Mouse (Mus musculus): Measurements from ENCODE around the gene Itih3. TPM values are rescaled to one million over a fixed set of nuclear protein-coding genes. Genes with fewer than 3 reads are reported as not detected.
A peak's percentile ranks its signal among the peaks of the same experiment; 100 is the strongest.

Itih3 gene
- polyA plus RNA-seq, 1 experiment from 2014 or later, result 0.53 TPM

GRCm38 (mm10) chr14:30925492-30925891 lies 1.9 kb upstream of the Itih3 start:
- no peaks in the 10 kb centered on the region for H3K9me3 ChIP-seq (replicated peaks; ENCODE audit: low read length)
- H3K4me3 ChIP-seq (replicated peaks; ENCODE audit: low read depth, low read length), result no peak overlapping the region
- no peak overlapping the region for H3K4me2 ChIP-seq (ENCODE audit: low read length)
- WGBS, result 85% methylated on average over 3 of the region's 3 CpGs
- no peak overlapping the region for H3K27ac ChIP-seq
- no peak for TF ChIP-seq CTCF (IDR thresholded peaks at IDR 0.05; ENCODE audit: low read depth)
- no peak overlapping the region for H3K9ac ChIP-seq (ENCODE audit: low read depth, low read length)
- no peak for ATAC-seq (replicated peaks; ENCODE audit: low FRiP score, low read depth)
- H3K36me3 ChIP-seq (ENCODE audit: insufficient read depth, low read length), result no peaks in the 10 kb centered on the region
- no peaks in the 10 kb centered on the region for H3K4me1 ChIP-seq (replicated peaks; ENCODE audit: insufficient read depth, low read length)
- DNase-seq (ENCODE audit: low spot score), result no peak
- H3K27me3 ChIP-seq (ENCODE audit: insufficient read depth, low read length), result no peaks in the 10 kb centered on the region

GRCm38 (mm10) chr14:30922053-30922670 lies 1.4 kb downstream of the Itih3 start:
- no peaks in the 10 kb centered on the region for H3K36me3 ChIP-seq (ENCODE audit: insufficient read depth, low read length)
- H3K4me3 ChIP-seq (replicated peaks; ENCODE audit: low read depth, low read length), result no peak overlapping the region
- ATAC-seq (replicated peaks; ENCODE audit: low FRiP score, low read depth), result no peak
- H3K9ac ChIP-seq (ENCODE audit: low read depth, low read length), result no peak overlapping the region
- no peaks in the 10 kb centered on the region for H3K4me1 ChIP-seq (replicated peaks; ENCODE audit: insufficient read depth, low read length)
- no peak overlapping the region for H3K27ac ChIP-seq
- 57% methylated on average over 8 of the region's 8 CpGs for WGBS
- H3K9me3 ChIP-seq (replicated peaks; ENCODE audit: low read length), result no peaks in the 10 kb centered on the region
- DNase-seq (ENCODE audit: low spot score), result no peak
- H3K27me3 ChIP-seq (ENCODE audit: insufficient read depth, low read length), result no peaks in the 10 kb centered on the region
- TF ChIP-seq CTCF (IDR thresholded peaks at IDR 0.05; ENCODE audit: low read depth), result no peak
- no peak overlapping the region for H3K4me2 ChIP-seq (ENCODE audit: low read length)

GRCm38 (mm10) chr14:30916516-30916915 lies 7.0 kb downstream of the Itih3 start:
- no peak for ATAC-seq (replicated peaks; ENCODE audit: low FRiP score, low read depth)
- 78% methylated on average over 1 of the region's 1 CpGs for WGBS

GRCm38 (mm10) chr14:30913404-30913803 lies 10.2 kb downstream of the Itih3 start:
- DNase-seq (ENCODE audit: low spot score) (no peak), ATAC-seq (replicated peaks; ENCODE audit: low FRiP score, low read depth) (no peak)
- Histone ChIP-seq H3K4me3 (replicated peaks; ENCODE audit: low read depth, low read length) (no peak overlapping the region), H3K9ac (ENCODE audit: low read depth, low read length) (no peak overlapping the region), H3K4me1 (replicated peaks; ENCODE audit: insufficient read depth, low read length) (0 out of 2 replicates have a peak, but pooled peaks cover 5% of the 10 kb centered on the region), H3K27ac (no peak overlapping the region), H3K4me2 (ENCODE audit: low read length) (no peak overlapping the region), H3K36me3 (ENCODE audit: insufficient read depth, low read length) (no peaks in the 10 kb centered on the region), H3K9me3 (replicated peaks; ENCODE audit: low read length) (no peaks in the 10 kb centered on the region), H3K27me3 (ENCODE audit: insufficient read depth, low read length) (no peaks in the 10 kb centered on the region)
- TF ChIP-seq CTCF (IDR thresholded peaks at IDR 0.05; ENCODE audit: low read depth), result no peak
- 68% methylated on average over 5 of the region's 5 CpGs for WGBS

More at GRCm38 (mm10) chr14:30916516-30916915, 7.0 kb downstream of the Itih3 start:
- TF ChIP-seq CTCF (IDR thresholded peaks at IDR 0.05; ENCODE audit: low read depth), result no peak
- H3K4me3 ChIP-seq (replicated peaks; ENCODE audit: low read depth, low read length), result no peak overlapping the region
- no peaks in the 10 kb centered on the region for H3K9me3 ChIP-seq (replicated peaks; ENCODE audit: low read length)
- no peak overlapping the region for H3K4me2 ChIP-seq (ENCODE audit: low read length)
- DNase-seq (ENCODE audit: low spot score), result no peak
- no peaks in the 10 kb centered on the region for H3K36me3 ChIP-seq (ENCODE audit: insufficient read depth, low read length)
- no peak overlapping the region for H3K9ac ChIP-seq (ENCODE audit: low read depth, low read length)
- H3K27ac ChIP-seq, result no peak overlapping the region
- 0 out of 2 replicates have a peak, but pooled peaks cover 5% of the 10 kb centered on the region for H3K4me1 ChIP-seq (replicated peaks; ENCODE audit: insufficient read depth, low read length)
- no peaks in the 10 kb centered on the region for H3K27me3 ChIP-seq (ENCODE audit: insufficient read depth, low read length)

- Histone ChIP-seq H3K9me3 (replicated peaks; ENCODE audit: low read length) (no peaks in the 10 kb centered on the region), H3K4me1 (replicated peaks; ENCODE audit: insufficient read depth, low read length) (0 out of 2 replicates have a peak, but pooled peaks cover 5% of the 10 kb centered on the region), H3K4me3 (replicated peaks; ENCODE audit: low read depth, low read length) (no peak overlapping the region), H3K36me3 (ENCODE audit: insufficient read depth, low read length) (no peaks in the 10 kb centered on the region), H3K27me3 (ENCODE audit: insufficient read depth, low read length) (no peaks in the 10 kb centered on the region), H3K9ac (ENCODE audit: low read depth, low read length) (no peak overlapping the region), H3K27ac (no peak overlapping the region), H3K4me2 (ENCODE audit: low read length) (no peak overlapping the region)
- peak; percentile 69; the same call in 1 of the 2 replicates for ATAC-seq (replicated peaks; ENCODE audit: low FRiP score, low read depth)
- TF ChIP-seq CTCF (IDR thresholded peaks at IDR 0.05; ENCODE audit: low read depth), result no peak
- WGBS, result 83% methylated on average over 8 of the region's 8 CpGs
- DNase-seq (ENCODE audit: low spot score), result no peak
Observed at GRCm38 (mm10) chr14:30912641-30913040, 10.9 kb downstream of the Itih3 start.

- no peak for TF ChIP-seq CTCF (IDR thresholded peaks at IDR 0.05; ENCODE audit: low read depth)
- 0 out of 2 replicates have a peak, but pooled peaks cover 5% of the 10 kb centered on the region for H3K4me1 ChIP-seq (replicated peaks; ENCODE audit: insufficient read depth, low read length)
Observed at GRCm38 (mm10) chr14:30911141-30911540, 12.4 kb downstream of the Itih3 start.

More at GRCm38 (mm10) chr14:30911141-30911540, 12.4 kb downstream of the Itih3 start:
- no peak overlapping the region for H3K4me3 ChIP-seq (replicated peaks; ENCODE audit: low read depth, low read length)
- H3K36me3 ChIP-seq (ENCODE audit: insufficient read depth, low read length), result no peaks in the 10 kb centered on the region
- ATAC-seq (replicated peaks; ENCODE audit: low FRiP score, low read depth) (no peak), DNase-seq (ENCODE audit: low spot score) (no peak)
- H3K27ac ChIP-seq, result no peak overlapping the region
- H3K9me3 ChIP-seq (replicated peaks; ENCODE audit: low read length), result no peaks in the 10 kb centered on the region
- no peaks in the 10 kb centered on the region for H3K27me3 ChIP-seq (ENCODE audit: insufficient read depth, low read length)
- WGBS, result 90% methylated on average over 8 of the region's 8 CpGs
- no peak overlapping the region for H3K4me2 ChIP-seq (ENCODE audit: low read length)
- H3K9ac ChIP-seq (ENCODE audit: low read depth, low read length), result no peak overlapping the region
